Mouse (Mus musculus) lung, postnatal 0 days (tissue): Measurements from ENCODE around the gene Tmem183a.

Experiments
- CTCF ChIP-seq: IDR thresholded peaks from 2 replicates; pipeline ENCODE4 v1.5.1; 2016; ENCODE audit warnings: antibody characterized with exemption, mild to moderate bottlenecking
- EP300 ChIP-seq: IDR thresholded peaks from 2 replicates; pipeline ENCODE4 v1.6.1; 2016; ENCODE audit warnings: antibody characterized with exemption, mild to moderate bottlenecking, control low read depth

DNA sequence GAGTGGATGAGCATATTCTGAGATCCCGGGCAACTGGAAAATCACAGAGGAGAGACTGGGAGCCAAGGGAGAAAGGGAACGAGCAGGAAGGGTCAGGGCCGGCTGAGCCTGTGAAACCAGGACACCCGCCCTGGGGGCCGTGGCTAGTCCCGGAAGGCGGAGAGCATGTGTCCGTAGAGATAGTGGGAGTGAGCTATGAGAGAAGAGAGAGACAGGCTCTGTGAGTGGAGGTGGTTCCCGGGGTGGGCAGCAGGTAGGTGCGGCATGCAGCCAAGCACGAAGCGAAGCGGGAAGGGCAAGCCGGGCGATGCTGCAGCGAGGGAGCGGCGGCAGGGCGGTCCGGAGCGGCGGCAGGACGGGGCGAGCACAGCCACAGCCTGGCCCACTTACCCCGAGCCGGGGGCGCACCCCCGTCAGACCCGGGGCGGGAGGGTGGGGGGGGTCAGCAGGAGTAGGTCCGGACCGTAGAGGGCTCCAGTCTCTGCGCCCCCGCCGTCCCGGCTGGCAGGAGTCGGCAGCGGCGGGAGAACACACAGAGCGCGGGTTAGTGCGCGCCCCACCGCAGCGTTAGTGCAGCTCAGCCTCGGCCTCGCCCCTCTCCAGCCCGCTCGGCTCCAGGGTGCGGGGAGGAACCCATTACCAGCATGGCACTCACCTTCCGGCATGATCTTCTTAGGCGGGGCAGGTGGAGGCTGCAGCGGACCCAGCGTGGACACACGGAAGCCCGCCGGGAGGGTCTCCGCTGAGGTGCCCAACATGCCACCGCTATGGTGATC lies 63.0 kb downstream of the Tmem183a start:
- TF ChIP-seq CTCF (no peak), EP300 (no peak)
